Mouse (Mus musculus) testis, adult 2 months (tissue): ENCODE data around the gene Pdzrn3.

Source experiments
- CTCF ChIP-seq: fragments of 200-500 bp; IDR thresholded peaks from 2 replicates; pipeline ENCODE4 v1.5.1; 2012; ENCODE audit warnings: low read depth, mild to moderate bottlenecking, inconsistent platforms, low read length, moderate library complexity; ENCODE audit not compliant: control insufficient read depth, insufficient read depth, insufficient replicate concordance
- POLR2A ChIP-seq: fragments of 200-500 bp; IDR thresholded peaks from 2 replicates; pipeline ENCODE4 v1.6.1; 2012; ENCODE audit warnings: low read depth, mild to moderate bottlenecking, inconsistent platforms, low read length, moderate library complexity; ENCODE audit not compliant: control insufficient read depth

GRCm38 (mm10) chr6:101227294-101227855 lies 150.3 kb downstream of the Pdzrn3 start:
- TF ChIP-seq POLR2A: no peak
- TF ChIP-seq CTCF: no peak
